Mouse (Mus musculus): ENCODE data around the gene Slc25a45.
"Not testable (repeated sequence)": the region's sequence is repeated elsewhere in the genome, so short reads cannot be mapped to it uniquely, and the experiment has no call there.

The Slc25a45 gene

DNA sequence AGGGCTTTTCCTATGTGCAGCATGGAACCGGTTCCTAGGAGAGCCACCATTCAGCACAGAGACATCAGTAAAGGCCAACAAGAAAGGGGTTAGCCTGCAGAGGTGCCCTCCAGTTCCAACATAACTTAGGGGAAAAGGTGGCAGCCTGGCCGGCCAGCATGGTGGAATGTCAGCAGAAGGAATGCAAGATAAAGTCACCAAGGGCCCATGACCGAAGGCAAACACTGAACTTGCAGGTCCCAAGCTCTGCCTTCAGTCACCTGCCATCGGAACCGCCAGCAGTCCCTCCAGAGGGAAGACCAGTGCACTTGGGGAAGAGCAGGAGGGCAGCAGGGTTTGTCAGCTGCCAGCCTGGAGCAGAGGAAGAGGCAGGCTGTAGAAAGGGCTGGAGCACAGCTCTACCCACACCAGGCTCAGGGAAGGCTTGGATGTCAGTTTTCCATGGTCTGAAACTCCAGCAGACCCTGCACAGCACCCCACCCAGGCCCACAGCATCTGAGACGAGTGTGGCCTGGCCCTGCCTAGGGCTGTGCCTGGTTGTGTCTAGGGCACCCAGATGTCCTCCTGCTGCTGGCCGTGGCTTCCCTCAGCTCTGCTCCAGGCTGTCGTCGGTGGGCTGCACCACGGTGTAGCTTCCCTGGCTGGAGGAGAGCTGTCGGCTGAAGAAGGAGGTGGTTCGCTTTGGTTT lies 25.4 kb upstream of the Slc25a45 start:
- DNase-seq (ENCODE audit: low spot score in 2 of 2), result no peak

DNA sequence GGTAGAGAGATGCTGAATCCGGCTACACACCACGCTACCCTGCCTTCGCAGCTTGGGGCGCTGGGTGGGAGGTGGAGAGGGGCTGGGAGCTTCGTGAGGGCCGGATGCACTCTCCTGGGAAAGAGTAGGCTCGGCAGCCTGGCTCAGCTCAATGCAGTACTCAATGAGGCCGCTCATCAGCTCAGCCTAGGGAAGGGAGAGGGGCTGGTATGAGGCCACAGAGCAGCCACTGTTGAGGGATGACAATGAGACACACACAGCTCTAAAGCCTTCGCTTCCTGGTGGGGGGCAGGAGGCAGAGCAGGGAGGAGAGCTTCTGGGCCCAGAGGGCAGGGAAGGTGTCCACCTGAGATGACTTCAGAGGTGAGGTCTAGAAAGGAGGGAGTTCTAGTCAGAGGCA lies 21.0 kb upstream of the Slc25a45 start:
- no peak for DNase-seq (ENCODE audit: low spot score in 2 of 2)

DNA sequence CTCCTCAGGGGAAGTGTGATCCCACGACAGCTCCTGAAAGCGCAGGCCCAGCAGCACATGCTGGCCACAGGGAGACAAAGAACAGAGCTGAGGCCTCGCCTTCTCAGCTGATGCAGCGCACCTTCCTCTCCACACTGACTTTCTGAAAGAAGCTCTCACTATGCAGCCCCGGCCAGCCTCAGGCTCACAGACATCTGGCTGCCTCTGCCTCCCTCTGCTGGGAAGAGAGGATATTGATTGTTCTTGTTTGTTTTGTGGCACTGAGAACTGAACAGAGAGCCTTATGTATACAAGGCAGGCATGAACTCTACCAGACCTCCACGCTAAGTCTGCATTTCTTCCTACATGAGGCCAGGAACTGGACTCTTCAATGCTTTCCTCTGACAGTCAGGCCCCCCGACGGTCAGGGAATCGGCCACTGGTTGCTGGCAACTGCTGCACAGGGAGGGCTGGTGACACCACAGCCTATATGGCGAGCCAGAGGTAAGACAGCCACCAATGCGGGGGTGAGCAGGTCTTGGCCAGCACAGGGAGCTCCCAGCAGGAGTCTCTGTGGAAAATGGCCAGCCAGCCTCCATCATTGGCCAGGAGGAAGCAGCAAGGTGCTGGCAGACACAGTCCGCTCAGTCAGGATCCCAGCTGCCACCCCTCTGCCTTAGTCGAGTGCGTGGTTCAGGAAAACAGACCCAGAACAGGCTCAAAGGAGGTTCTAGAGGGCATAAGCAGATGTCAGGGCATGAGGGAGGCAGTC lies 15.1 kb upstream of the Slc25a45 start:
- no peak for DNase-seq (ENCODE audit: low spot score in 2 of 2)

DNA sequence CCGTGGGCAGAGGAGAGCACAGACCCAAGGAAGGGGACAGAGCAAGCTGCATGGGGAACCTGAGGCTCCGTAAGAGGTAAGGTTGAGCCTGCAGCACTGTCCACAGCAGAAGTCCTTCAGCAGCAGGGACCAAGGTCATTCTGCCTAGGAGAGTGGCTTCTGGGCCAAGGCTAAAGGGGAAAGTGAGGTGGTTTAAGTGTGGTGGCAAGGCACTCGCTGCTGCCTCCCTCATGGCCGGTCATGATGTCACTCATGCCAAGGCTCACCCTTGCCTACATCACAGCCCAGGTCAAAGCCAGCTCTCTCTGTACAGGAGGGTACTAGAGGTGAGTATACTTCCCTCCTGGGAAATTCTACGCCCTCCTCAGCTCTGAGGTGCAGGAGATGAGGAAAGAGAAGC lies 13.8 kb upstream of the Slc25a45 start:
- no peak for DNase-seq (ENCODE audit: low spot score in 2 of 2)

DNA sequence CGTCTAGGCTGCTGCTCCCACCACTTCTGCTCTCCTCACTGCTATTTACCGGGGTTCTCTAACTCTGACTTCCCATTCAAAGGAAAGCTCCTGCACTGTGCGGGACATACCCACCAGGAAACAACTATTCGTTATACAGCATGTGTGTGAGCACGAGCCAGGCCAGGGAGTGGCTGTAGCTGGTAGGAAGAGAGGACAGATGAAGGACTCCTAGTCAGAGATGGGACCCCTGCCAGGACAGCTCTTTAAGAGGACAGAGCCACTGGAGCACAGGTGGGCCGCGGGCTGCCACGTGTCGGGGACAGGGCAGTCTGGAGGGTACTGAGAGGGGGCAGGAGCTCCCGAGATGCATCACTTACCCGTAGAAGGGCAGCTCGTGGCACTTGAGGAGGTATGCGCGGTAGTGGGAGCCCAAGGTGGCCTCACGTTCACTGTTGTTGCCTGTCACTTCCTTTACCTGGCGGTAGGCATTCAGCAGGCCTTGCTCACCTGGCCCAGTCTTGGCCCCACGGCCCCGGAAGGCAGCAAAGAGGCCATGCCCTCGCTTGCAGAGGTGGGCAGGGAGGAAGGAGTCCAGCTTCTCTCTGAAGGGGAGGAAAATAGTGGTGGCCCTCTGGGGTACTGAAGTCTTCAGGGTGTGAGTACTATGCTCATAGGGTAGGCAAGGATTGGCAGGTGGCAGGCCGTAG lies 12.8 kb upstream of the Slc25a45 start:
- no peak for DNase-seq (ENCODE audit: low spot score in 2 of 2)

DNA sequence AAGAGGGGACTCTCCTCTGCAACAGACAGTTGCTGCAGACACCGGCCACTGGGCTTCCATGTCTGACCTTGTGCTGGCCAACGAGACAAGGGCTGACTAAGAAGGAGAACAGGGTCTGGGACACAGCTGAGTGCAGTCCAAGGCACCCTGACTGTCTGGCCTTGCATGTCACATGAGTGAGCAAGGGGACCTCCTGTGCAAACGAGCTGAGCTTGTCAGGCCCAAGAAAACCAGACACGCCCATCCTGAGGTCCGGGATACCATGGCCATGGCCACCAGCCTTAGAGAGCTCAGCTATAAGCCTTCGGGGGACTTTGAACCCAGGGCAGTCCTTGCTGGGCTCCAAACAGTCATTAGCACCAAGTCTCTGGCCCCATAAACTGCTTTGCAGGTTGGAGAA lies 9.5 kb upstream of the Slc25a45 start:
- DNase-seq (ENCODE audit: low spot score in 2 of 2), result no peak

DNA sequence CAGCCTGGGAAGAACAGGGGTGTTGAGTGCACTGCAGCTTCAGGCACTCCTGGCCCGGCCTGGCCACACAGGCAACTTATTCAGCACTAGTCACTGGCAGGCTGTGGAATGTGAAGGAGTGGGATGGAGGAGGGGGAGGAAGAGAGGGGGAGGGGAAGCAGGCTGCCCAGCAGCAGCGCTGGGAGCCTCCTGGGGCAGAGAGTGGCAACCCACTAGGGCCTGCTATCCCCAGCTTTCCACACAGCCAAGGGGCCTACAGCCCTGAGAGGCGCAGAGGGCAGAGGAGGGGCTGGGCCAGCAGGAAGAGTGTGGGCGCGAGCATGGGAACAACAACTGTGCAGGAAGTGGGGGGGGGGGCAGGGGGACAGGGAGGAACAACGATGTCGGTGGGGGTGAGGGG lies 6.3 kb upstream of the Slc25a45 start:
- DNase-seq (ENCODE audit: low spot score in 2 of 2), result no peak

DNA sequence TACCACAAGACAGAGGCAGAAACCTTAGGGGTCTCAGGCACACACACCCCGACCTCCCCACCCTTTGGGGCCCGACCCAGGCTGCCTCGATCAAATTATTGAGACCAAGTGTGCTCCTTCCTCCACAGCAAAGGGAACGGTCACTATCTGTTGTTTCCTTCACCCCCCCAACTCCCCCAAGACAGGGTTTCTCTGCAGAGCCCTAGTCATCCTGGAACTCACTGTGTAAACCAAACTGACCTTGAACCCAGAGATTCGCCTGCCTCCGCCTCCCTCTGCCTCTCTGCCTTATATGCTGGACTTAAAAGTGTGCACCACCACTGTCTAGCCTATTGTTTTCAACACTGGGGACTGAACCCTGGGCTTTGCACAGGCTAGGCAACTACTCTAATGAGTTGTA lies 5.9 kb upstream of the Slc25a45 start:
- no peak for DNase-seq (ENCODE audit: low spot score in 2 of 2)

DNA sequence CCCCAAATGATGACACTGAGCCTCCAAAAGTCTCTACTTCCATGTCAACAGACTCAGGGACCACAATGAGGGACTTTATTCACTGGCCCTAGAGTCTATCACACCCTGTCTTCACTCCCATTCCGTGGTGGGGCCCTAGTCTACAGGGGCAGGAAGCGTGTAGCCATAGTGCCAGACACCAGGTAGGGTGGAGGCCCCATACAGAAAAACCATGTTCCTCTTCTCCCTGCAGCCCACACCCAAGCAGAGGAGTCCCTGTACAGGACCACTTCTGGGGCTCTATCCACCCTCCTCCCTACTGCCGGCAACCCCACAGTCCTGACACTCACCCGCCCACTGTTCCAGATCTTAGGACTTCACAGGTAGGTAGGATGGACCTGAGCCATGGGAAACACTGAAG lies 5.1 kb upstream of the Slc25a45 start:
- peak; percentile 38 to 57 for DNase-seq (ENCODE audit: low spot score in 2 of 2)

DNA sequence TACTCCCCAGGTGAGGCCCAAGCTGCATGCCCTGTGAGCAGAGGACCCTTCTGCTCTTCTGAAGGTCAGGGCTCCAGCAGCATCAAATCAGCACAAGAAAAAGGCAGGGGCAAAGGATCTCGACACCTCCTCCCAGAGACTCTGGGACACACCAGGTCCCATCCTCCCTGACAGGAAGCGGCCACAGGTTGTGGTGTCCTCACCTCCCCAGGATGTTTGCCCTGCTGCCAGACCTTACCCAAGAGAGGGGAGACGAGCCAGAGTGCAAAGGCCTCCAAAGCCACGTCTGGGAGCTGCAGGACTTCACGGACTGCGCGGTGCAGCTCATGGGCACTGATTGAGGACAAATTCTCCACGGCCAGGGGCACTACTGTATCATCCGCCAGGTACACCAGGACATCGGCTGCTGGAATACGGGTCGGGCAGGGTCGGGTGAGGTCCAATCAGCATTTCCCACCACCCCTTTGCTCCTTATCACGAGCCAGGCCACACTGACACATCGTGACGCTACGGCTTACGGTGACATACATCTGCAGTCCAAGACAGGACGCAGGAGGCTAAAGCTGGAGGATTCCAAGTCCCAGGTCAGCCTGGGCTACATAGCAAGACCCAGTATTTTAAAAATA lies 4.6 kb upstream of the Slc25a45 start:
- DNase-seq (ENCODE audit: low spot score in 2 of 2), result peak; percentile 27 to 44

DNA sequence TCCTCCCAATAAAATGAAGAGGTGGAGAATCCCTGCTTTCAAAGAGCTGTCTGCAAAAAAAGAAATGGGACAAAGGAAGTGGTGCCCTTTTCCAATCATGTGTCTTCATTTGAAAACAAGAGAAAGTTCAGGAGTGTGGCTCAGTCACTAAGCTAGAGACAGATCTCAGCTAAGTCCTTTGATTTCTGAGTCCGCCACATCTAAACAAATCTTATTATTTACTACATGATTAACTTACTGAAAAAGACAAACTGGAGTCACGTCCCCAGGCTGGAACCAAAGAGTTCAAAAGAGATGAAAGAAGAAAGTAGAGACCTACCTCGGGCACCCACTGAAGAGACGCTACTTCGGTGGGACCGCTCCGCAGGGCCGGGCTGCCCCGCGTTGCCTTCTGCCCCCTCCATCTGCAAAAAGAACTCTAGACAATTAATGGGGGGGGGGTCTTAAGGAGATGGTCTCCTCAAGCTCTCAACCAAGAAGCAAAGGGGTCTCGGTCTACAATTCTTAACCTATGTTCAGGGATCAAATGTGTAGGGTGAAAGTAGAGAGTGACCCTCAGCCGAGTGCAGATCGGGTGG lies 3.1 kb upstream of the Slc25a45 start:
- DNase-seq (ENCODE audit: low spot score in 2 of 2), result no peak

DNA sequence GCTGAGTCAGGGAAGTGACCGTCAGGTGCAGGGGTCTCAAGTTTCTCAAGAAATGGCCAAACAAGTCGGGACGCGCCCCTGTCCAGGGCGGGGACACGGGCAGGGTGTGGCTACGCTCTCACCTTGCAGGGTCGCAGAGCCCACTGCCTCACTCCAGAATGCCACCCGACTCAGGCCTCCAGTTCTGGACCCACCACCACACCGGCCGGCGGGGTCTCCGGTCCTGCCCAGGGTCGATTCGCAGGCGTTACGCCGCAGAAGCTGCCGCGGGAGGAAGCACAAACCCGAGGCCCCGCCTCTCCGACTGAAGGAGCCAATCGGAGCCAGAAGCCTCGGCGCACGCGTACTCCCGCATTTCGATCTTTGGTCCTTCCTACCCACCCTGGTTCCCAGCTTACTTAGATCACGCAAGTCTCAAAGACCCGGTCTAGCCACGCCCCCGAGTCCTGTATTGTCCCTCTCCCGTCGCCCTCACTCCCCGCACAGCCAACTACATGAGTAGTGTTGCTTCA lies 2.6 kb upstream of the Slc25a45 start, which contains the start of gene Frmd8:
Gene Frmd8 (minus strand): TSS at position 306 of the 512 bp plus-strand sequence.
- DNase-seq (ENCODE audit: low spot score in 2 of 2), result peak; percentile 86 to 88

DNA sequence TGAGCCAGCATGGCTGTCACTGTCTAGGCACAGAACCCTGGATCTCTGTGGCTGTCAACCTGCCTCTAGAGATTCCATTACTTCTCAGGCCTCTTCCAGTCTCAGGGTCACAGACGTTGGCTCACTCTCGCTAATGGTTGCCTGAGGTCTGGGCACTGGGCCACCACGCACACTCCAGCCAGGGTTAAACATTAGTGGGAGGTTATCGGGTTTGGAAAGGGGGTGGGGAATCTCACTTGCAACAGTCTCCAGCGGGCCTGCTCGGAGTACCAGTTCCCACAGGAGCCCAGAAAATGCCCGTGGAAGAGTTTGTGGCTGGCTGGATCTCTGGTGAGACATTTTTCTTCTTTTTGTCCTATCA lies 734 bp downstream of the Slc25a45 start:
- no peak for DNase-seq (ENCODE audit: low spot score in 2 of 2)

DNA sequence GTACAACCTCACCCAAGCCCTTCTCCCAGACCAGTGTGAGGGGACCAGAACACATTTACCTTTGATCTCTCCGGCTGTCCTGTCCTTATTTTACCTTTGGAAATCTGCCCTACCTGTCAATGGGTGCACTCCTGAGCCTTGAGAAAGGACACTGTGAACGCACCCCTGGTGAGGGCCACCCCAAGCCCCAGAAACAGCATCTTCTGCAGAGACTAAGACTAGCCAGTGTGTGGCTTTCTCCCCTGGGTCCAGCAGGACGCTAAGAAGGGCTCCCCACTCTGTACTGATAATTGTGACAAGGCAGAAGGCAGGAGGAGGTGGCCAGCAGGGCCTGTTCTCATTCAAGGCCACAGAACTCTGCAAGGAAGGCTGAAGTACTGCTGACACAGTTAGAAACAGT lies 1.3 kb downstream of the Slc25a45 start:
- no peak for DNase-seq (ENCODE audit: low spot score in 2 of 2)

DNA sequence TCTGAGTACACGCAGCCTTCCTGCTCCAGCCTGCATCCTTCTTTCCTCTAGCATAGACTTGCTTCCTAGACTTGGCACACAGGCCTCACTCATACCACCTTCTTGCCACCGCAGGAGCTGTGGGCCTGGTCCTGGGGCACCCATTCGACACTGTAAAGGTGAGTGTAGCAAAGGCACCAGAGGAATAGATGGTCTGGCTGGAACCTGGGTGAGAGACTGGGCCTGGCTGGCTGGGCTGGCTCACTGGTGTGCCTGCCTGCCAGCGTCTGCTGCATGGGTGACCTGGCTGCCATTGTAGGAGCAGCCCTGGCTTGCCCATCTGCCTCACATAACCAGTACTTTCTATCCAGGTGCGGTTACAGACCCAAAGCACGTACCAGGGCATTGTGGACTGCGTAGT lies 2.1 kb downstream of the Slc25a45 start:
- DNase-seq (ENCODE audit: low spot score in 2 of 2), result no peak

DNA sequence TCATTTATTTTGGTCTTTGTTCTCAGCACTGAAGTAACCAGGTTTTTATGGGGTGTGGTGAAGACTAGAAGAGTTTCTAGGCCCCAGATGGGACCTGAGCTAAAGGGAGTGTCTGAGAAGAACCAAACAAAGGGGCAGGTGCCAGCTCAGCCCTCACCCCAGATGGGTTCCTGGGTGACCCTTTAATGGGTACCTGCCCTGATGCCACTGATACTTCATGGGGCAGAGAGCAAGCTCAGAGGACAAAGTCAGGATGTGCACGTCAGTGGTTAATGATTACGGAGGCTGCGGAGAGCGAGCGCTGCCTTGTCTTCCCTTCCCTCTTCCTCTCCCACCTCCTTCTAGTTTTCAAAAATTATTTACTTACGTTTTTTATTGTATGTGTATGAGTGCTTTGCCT lies 3.5 kb downstream of the Slc25a45 start:
- no peak for DNase-seq (ENCODE audit: low spot score in 2 of 2)

DNA sequence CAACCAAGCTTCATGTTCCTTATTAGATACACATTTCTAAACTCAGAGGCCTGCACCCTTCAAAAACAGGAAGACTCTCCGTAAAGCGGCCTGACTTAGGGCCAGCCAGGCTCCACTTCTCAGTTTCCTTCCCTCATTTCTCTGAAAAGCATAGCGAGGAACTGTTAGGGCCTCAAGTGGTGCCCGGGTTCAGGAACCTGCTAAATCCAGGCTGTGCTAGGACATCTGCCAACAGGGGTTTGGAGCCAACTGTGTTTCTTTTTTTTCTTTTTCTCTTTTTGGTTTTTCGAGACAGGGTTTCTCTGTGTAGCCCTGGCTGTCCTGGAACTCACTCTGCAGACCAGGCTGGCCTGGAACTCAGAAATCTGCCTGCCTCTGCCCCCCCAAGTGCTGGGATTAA lies 4.5 kb downstream of the Slc25a45 start:
- DNase-seq (ENCODE audit: low spot score in 2 of 2), result not testable (repeated sequence)

DNA sequence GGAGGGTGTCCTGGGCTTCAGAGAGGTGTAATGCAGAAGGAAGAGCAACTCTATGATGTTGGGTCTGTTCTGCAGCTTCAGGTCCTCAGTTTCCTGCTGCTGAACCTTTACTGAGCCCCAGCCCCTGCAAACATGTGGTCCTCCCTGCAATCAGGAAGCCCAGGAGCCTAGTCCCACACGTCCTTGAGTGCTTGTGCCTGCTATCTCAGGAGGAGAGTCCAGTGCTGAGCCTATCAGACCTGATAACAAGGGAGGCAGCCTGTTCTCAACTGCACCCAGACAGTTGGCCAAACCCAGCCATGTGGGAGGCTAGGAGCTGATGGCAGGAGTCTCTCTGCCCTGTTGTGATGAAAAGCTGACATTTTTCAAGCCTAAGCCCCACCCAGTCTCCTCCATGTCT lies 6.3 kb downstream of the Slc25a45 start:
- DNase-seq (ENCODE audit: low spot score in 2 of 2), result no peak

DNA sequence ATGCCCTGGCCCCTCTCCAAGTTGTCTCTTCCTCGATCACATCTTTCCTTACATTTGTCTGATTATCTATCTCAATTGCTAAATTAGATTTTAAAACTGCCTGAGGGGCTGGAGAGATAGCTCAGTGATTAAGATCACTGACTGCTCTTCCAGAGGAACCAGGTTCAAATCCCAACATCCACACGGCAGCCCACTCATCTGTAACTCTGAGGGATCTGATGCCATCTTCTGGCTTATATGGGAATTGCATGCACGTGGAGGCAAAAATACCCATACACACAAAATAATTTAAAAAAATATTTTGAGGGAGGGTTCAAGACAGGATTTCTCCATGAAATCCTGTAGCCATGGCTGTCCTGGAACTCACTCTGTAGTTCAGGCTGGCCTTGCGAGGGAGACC lies 8.2 kb downstream of the Slc25a45 start:
- DNase-seq (ENCODE audit: low spot score in 2 of 2), result no peak

DNA sequence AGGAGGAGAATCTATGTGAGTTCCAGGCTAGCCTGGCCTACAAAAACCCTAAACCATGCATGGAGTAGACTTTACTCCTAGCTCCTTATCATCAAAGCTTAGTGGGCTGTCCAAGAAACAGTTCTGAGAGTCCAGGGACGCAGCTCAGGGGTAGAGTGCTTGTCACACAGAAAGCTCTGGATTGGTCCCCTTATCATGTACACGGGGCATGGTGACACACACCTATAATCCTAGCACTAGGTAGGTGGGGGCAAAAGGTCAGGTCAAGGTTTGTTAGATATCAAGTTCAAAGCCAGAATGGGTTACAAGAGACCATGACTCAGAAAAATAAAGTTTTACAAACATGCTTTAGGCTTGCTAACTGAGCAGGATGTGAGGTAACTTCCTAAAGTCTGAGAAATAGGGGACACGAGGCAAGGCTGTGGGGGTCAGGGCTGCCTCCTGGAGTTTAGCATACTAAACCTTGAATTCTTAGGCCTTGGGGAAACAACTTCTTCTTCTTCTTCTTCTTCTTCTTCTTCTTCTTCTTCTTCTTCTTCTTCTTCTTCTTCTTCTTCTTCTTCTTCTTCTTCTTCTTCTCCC lies 9.7 kb downstream of the Slc25a45 start:
- no peak for DNase-seq (ENCODE audit: low spot score in 2 of 2)

DNA sequence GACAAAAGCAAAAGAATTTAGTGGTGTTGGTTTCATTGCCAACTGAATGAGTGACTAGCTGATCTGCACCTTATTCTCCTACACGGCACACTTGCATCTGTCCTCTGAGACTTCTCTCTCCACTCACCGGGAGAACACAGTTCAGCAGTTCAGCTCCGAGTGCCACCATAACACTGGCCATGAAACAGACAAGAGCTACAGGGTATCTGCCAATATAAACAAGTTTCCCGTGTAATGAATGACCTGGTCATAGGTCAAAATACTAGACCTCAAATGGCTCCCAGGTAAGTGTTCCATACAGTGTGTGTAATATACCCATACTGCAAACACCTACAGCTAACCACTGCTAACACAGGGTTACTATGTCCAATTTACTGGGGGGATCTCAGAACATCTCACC lies 11.6 kb downstream of the Slc25a45 start:
- no peak for DNase-seq (ENCODE audit: low spot score in 2 of 2)
